Mouse (Mus musculus): ENCODE measurements around the gene Tut1.
"Not testable (repeated sequence)": the region's sequence is repeated elsewhere in the genome, so short reads cannot be mapped to it uniquely, and the experiment has no call there.

DNA sequence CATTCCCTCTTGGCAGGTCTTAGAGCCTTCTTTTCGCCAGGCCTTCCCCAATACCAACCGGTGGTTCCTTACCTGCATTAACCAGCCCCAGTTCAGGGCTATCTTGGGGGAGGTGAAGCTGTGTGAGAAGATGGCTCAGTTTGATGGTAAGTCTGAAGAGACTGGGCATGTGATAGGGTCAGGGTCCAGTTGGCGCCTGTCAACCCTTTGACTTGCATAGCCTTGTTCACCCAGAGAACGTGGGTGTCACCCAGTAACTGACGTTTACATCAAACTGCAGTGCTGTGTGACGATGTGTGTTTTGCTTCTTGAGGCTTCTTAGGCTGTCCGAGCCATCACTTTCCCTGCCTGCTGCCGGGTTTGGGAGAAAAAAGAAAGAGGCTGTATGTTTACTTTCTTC lies 18.8 kb downstream of the Tut1 start:
- not testable (repeated sequence) for TF ChIP-seq HCFC1 (IDR thresholded peaks at IDR 0.05; ENCODE audit: borderline replicate concordance, insufficient read depth, low read length); ZNF384 (IDR thresholded peaks at IDR 0.05; ENCODE audit: low read depth, low read length); MAFK (IDR thresholded peaks at IDR 0.05; ENCODE audit: insufficient read depth, low read depth, low read length); ZC3H11A (IDR thresholded peaks at IDR 0.05; ENCODE audit: borderline replicate concordance, low read depth, low read length); CHD2 (IDR thresholded peaks at IDR 0.05; ENCODE audit: low read depth, low read length)
